Mouse (Mus musculus) neutrophil, adult 59 days (primary cell): Measurements from ENCODE around the gene Crisp4. TPM values are rescaled to one million over a fixed set of nuclear protein-coding genes. Genes with fewer than 3 reads are reported as not detected.

Experiments used
- total RNA-seq, 2 experiments: library from RNA; stranded (reverse); gene quantifications; 1 replicate in 1 of 2; 2 replicates in 1 of 2; pipeline ENCODE4 v1.2.4; 2023

Crisp4 gene
- total RNA-seq = not detected

GRCm38 (mm10) chr1:18145802-18146201 is at the start of gene Crisp4:
Crisp4 (minus strand) TSS chr1:18145902.

Other genes with a start within 250 kb of the Crisp4 start
- not detected for gene Defb18, start 91.5 kb upstream of the Crisp4 start, total RNA-seq
- gene Defb41, start 119.2 kb upstream of the Crisp4 start, total RNA-seq = not detected